Mouse (Mus musculus) right cerebral cortex, postnatal 4 days (tissue): ENCODE results near the gene Ddx21.

Experiments used
- DNase-seq: peaks from one replicate; pipeline ENCODE4 v3.0.0-alpha.2; 2022

The Ddx21 gene

DNA sequence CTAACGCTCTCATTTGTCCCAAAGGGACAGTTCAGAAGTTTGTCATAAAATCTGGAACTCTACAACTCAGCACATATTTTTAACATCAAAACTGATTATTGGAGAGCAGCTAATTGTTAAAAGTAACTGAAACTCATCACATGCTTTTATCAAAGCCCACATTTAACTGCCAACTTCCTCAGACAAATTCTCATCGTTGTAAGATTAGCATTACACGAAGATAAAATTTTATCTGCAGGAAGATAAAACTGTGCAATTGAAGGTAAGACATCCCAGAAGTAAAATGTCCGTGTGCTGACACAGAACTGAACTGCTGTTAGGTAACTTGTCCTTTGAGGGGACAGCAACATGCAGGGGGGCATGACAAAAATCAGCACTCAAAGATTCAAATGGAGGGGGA lies 33.2 kb downstream of the Ddx21 start:
- DNase-seq = no peak

DNA sequence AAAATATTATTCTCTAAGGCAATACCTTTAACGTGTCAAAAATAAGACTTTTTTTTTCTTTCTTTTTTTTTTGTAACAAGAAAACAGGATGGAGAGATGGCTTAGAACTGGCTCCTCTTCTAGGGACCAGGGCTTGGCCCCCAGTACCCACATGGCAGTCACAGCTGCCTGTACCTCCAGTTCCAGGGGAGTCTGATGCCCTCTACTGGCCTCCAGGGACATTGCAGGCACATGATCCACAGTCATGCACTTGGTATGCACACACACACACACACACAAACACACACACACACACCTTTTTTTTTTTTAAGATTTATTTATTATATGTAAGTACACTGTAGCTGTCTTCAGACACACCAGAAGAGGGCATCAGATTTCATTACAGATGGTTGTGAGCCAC lies 44.3 kb downstream of the Ddx21 start:
- no peak for DNase-seq

DNA sequence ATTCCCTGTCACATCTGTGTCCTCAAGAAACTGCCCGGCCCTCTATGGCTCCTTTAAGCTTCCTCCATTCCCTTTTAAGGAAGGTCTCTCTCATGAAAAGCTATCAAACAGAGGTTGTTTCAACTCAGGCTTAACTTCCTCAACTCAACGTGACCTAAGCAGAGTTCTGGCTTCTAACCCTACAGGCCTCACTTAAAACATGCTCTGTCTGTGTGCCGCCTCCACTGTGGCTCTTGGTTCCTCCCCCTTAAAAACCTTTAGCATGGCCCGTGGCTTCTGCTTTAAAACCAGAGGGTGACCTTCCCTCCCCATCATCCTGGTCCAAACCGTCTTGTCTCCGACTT lies 45.6 kb downstream of the Ddx21 start:
- no peak for DNase-seq

DNA sequence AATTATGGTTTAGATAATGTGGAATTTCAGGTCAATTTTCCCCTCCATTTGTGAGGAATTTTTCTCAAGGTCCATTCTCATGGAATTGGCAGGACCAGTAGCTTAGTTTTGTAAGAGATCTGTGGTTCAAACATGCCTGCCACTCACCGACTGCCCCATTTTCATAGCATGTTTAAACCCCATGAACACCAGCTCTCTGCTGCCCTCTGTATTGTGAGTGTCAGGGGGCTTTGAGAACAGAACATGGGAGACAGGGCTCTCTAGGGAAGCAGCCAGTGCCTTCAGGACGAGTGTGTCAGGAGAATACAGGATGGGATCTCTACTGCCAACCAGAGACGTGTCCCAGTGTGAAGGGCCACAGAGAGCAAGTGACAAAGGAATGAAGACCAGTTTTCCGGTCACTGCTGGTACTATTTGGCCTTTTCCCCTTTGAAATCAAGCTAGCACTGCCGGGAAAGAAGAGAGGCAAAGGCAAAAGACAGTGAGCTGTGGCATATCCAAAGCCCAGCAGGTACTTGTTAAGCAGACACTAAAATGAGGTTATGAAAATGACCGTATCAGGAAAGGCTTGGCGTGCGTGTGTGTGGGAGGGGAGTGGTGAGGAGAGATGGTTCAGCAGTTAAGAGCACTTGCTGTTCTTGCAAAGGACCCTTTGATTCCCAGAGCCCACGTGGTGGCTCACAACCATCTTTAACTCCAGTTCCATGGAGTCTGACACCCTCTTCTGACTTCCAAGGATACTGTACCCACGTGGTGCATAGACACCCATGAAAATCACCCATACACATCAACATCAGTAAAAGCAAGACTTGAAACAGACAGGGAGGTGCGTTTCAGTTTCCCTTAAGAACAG lies 46.1 kb downstream of the Ddx21 start:
- no peak for DNase-seq

DNA sequence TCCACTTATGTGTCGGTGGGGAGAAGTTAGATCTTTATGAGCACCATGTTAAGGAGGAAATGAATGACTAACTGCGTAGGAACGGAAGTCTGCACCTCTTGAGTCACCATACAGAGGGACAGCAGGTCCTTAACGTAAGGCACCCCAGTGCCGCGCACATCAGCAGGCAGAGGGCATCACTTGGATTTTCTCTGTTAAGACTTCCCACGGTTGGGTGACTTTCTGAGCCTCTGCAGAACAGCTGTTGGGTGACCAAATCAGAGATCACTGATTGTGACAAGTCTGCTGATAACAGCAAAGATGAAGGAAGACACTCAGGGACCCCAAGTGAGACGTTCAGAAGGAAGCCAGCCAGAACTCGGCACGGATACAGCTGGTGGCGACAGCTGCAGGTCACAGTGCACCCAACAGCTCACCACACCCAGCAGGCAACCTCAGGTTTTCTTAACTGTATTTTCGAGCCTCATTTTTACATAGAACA lies 48.4 kb downstream of the Ddx21 start:
- DNase-seq = no peak

DNA sequence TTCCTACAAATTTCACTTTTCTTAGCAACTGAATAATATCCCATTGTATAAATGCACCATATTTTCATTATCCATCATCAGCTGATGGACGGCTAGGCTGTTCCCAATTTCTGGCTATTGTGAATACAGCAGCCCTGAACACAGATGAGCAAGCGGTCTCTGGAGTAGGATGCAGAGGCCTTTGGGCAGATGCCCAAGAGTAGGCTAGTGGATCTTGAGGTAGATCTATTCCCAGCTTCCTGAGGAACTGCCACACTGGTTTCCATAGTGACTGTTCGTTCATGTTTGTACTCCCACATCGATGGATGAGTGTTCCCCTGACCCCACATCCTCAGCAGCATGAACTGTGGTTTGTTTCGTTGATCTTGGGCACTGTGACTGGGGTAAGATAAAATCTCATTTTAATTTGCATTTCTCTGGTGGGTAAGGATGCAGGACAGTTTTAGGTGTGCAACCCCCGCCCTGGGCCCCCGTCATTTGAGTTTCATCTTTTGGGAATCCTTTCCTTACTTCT lies 51.2 kb downstream of the Ddx21 start:
- no peak for DNase-seq

DNA sequence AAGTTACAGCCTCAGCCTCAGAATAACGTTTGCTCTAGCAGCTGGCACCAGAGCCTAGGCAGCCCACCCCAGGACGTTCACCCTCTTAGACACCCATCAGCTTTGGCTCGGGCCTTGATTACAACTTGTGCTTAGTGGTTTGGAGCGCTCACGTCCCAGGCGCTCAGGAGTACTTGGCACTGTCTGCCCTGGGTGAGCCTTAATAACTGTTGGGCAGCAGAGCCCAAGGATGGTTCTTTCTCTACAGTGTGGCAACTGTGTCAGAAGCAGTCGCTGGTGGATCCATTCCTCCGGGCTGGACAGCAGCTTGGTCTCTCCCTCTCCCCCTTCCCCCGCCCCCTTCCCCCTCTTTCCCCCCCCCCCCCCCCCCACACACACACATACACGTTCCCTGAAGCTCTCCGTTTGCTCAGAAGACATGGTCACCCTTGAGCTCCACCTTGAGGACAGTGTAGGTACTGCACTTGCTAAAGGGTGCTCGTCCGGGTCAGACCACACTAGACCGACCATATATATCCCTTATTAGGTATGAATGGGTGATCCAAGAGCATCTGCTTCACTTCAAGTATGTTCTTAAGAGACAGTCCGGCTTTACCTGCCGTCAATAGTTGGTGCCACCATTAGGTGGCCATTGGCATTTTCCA lies 52.4 kb downstream of the Ddx21 start:
- peak; percentile 53 for DNase-seq

DNA sequence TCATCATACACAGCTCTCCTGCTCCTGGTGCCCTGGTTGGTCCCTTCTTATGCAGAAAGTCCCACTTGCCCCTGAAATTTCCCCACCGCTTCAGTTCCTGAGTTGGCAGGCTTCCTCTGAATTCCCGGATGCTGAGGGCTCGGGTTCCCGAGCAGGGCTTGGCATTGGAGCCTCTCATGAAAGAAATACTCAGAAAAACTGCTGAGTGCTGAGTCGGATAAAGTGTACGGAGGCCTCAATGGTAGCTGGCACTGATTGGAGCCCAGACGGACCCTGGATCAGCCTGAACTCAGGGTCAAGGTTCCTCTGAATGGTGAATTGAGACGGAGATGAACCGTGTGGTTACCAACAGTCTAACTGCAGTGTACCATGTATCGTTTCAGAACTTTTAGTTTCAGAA lies 55.6 kb downstream of the Ddx21 start:
- DNase-seq = no peak

DNA sequence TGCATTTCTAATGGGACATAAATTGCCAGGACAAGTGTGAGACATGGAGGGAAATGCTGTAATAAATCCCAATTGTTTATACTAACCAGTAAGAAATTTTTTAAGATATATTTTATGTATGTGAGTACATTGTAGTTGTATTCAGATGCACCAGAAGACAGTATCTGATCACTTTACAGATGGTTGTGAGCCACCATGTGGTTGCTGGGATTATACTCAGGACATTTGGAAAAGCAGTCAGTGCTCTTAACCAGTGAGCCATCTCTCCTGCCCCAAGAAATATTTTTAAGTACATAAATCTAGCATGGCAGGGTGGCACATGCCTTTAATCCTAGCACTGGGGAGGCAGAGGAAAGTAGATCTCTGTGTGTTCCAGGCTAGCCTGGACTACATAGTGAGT lies 56.3 kb downstream of the Ddx21 start:
- DNase-seq = no peak

DNA sequence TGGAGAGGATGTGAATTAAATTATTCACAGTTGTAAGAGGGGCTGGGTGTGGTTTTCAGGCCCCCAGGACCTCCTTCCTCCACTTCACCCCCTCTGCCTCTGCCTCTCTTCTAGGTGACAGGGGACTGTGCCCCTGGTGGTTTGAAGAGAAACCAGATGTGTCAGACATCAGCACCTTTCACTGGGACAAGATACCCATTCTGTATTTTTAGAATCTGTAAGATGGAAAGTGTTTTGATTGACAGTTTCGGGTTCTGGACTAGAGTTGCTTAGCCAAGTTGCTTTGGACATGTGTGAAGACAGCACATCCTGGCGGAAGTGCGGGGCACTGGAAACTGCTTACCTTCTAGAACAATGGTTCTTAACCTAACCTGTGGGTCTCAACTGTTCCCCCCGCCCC lies 57.8 kb downstream of the Ddx21 start:
- DNase-seq = no peak

DNA sequence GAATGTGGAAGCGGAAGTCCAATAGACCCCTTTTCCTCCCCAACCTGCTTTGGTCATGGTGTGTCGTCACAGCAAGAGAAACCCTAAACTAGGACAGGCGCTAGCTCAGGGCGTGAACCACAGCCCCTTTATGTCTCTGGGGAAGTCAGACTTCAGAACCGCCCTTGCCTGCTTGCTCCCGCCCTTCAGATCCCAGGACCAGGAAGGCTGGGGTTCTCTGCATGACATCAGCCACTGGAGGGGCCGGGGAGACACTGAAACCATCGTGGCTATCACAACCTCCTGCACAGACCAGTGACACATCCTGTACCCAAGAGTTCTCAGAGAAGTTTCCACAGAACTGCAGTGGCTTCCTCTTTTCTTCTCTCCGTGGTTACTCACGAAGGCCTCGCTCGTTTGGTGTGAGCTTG lies 58.7 kb downstream of the Ddx21 start:
- no peak for DNase-seq

DNA sequence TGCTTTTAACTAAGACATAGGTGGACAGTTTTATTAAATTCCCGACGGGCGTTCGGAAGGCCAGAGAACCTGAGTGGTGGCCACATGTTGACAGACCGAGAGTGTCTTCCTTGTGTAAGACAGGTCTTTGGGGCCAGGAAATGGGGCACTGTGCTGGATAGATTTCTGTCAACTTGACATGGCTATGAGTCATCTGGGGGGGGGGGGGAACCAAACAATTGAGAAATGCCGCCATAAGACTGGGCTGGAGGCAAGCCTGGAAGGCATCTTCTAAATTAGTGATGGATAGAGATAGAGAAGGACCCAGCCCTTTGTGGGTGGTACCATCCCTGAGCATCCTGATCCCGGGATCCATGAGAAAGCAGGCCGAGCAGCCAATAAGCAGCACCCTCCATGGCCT lies 59.2 kb downstream of the Ddx21 start:
- no peak for DNase-seq

DNA sequence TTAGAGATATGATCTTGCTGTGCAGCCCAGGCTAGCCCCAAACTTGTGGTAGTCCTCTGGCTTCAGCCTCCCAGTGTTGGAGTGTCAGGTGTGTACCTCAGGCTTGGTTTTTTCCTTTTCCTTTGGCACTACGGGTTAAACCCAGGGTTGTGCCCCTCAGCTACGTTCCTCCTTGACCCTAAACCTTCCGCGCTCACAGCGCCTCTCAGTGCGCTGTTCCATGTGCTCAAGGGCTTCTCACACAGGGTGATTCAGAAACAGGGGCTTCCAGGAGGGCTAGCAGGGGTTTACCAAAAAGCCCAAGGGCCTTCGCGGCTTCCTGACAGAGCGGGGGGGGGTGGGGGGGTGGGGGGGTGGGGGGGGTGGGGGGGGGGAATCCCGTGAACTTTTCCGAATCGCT lies 59.6 kb downstream of the Ddx21 start:
- no peak for DNase-seq

DNA sequence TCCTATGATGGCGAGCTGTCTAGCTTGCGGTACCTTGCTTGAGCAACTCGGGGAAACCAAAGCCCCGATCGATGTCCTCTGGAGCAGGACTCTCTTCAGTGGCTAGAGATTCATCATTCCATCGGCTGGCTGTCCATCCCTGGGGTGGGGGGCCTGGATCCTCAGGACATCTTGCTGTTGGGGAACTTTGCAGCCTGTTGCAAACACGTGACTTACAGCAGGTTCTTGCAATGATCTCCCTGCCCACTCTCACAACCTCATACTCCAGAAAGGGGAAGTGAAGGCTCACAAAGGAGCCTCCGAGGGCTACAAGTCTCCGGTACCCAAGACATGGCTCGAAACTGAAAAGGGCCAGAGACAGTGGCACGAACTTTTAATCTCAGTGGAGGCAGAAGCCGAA lies 60.6 kb downstream of the Ddx21 start:
- no peak for DNase-seq

DNA sequence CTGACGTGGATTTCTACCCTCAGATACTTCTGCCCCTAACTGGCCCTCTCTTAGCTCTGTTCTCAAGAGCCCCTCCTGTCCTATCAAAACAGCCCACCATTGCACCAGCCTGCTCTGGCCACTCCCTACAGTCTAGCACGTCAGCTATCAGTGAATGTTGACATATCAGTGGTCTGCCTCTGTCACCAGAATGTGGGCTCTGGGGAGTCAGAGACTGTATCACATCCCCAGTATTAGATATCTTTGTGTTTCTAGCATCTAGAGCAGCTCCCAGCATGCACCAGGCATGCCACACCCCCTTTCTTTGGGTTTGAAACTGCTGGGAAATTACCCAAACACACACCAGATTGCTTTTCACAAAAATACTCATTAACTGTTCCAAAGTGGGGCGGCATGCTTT lies 61.3 kb downstream of the Ddx21 start:
- no peak for DNase-seq

DNA sequence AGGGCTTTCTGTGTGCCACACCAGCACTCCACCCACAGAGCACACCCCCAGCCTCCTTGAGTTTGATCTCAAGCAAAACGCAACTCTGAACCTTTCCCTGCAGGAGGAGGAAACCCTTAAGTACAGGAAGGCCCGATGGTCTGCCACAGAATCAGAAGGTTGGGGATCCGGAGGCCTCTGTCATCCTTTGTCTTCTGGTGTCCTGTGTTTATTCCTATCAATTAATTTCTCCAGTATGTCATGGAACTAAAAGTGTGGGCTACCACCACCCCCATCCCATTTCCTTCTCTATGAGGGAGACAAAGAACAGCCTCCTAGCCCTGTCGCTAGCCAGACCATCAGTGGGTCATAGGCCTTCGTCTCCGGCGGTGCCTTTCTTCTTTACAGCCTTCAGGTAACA lies 67.6 kb downstream of the Ddx21 start:
- no peak for DNase-seq

DNA sequence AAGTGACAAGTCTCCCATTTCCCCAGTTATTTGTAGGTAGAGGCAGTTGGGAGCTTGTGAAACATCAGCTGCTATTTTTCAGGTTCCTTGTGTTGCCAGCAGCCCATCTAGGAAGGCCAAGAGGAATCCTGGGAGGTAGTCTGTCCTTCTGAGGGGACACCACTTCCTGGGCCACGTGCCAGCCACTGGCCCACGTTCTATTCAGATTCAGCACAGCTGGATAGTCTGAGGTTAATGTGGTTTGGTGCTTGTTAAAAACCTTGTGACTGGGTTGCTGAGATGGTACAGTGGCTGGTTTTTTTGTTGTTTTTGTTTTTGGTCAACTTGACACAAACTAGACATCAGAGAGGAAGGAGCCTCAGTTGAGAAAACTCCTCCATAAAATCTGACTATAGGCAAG lies 69.2 kb downstream of the Ddx21 start:
- DNase-seq = no peak
